Mouse (Mus musculus) kidney, adult 2 months (tissue): Measurements from ENCODE around the gene Syndig1. TPM values are rescaled to one million over a fixed set of nuclear protein-coding genes. Genes with fewer than 3 reads are reported as not detected.

Experiments used
- DNase-seq: peaks from one replicate; pipeline ENCODE4 v3.0.0; 2021
- H3K27ac ChIP-seq: fragments of 200-500 bp; 2 replicates; pipeline ENCODE4 v1.5.1; 2012; ENCODE audit warnings: low read depth, low read length, control low read depth, inconsistent platforms; ENCODE audit not compliant: insufficient read depth
- H3K27me3 ChIP-seq: fragments of 200-500 bp; replicated peaks from 2 replicates; pipeline ENCODE4 v1.6.1; 2012; ENCODE audit warnings: mild to moderate bottlenecking, moderate library complexity, low read length, inconsistent platforms; ENCODE audit not compliant: control insufficient read depth, insufficient read depth
- H3K36me3 ChIP-seq: fragments of 200-500 bp; 2 replicates; pipeline ENCODE4 v1.6.1; 2012; ENCODE audit warnings: mild to moderate bottlenecking, moderate library complexity, low read length, inconsistent platforms; ENCODE audit not compliant: control insufficient read depth, insufficient read depth
- H3K4me1 ChIP-seq: fragments of 200-500 bp; 2 replicates; pipeline ENCODE4 v1.6.1; 2011; ENCODE audit warnings: low read length; ENCODE audit not compliant: control insufficient read depth, insufficient read depth
- H3K4me3 ChIP-seq: fragments of 200-500 bp; 2 replicates; pipeline ENCODE4 v1.5.1; 2011; ENCODE audit warnings: mild to moderate bottlenecking, low read depth, low read length, control low read depth; ENCODE audit not compliant: insufficient read depth
- CTCF ChIP-seq: fragments of 200-500 bp; conservative IDR thresholded peaks from 2 replicates; pipeline ENCODE4 v1.5.1; 2011; ENCODE audit warnings: low read depth, mild to moderate bottlenecking, control low read depth, low read length, moderate library complexity, mixed read lengths; ENCODE audit not compliant: insufficient read depth, insufficient read length
- POLR2A ChIP-seq: fragments of 200-500 bp; IDR thresholded peaks from one replicate; pipeline ENCODE4 v1.6.1; 2011; ENCODE audit warnings: low read depth, low read length, control low read depth
- WGBS: fragments of 180-500 bp; shearing (Covaris S2); methylation state at CpG from one replicate; pipeline ENCODE4 v1.1.7; 2018; 5-methylcytosine and 5-hydroxymethylcytosine counted together
- polyA plus RNA-seq: library from polyadenylated mRNA; depleted of rRNA; stranded (reverse); fragments of >200 nt; gene quantifications from 2 replicates; pipeline ENCODE4 v1.2.3, GENCODE M21; 2012

The Syndig1 gene
- polyA plus RNA-seq, 1 experiment, result 0.20 TPM

GRCm38 (mm10) chr2:149820201-149820600, 8.8 kb upstream of the Syndig1 start:
- DNase-seq, result no peak
- WGBS, result 30% methylated on average over 2 of the region's 2 CpGs
- H3K4me3 ChIP-seq, result no peak overlapping the region
- H3K27me3 ChIP-seq, result no peaks in the 10 kb centered on the region
- no peaks in the 10 kb centered on the region for H3K4me1 ChIP-seq
- H3K27ac ChIP-seq, result no peak overlapping the region
- TF ChIP-seq CTCF (no peak), POLR2A (no peak)
- no peaks in the 10 kb centered on the region for H3K36me3 ChIP-seq

GRCm38 (mm10) chr2:149829955-149830535, 1.0 kb downstream of the Syndig1 start:
- H3K4me3 ChIP-seq, result no peak overlapping the region
- peaks cover 2% of the 10 kb centered on the region; the same call in 1 of the 2 replicates for H3K27me3 ChIP-seq
- no peaks in the 10 kb centered on the region for H3K4me1 ChIP-seq
- no peak for TF ChIP-seq POLR2A
- no peak for TF ChIP-seq CTCF
- H3K27ac ChIP-seq, result no peak overlapping the region
- no peak for DNase-seq
- WGBS, result 5% methylated on average over 26 of the region's 26 CpGs
- H3K36me3 ChIP-seq, result no peaks in the 10 kb centered on the region

- Histone ChIP-seq H3K4me1 (no peaks in the 10 kb centered on the region), H3K27me3 (peaks cover 2% of the 10 kb centered on the region; the same call in 1 of the 2 replicates), H3K36me3 (no peaks in the 10 kb centered on the region), H3K27ac (no peak within 1 kb of the TSS), H3K4me3 (no peak within 1 kb of the TSS)
- TF ChIP-seq POLR2A (no peak), CTCF (no peak)
- DNase-seq, result no peak
- WGBS, result 1% methylated on average over 75 of the region's 82 CpGs
These were observed 1.8 kb downstream of the Syndig1 start, which contains the start of gene C530025M09Rik for GRCm38 (mm10) chr2:149830536-149831458. Gene C530025M09Rik (minus strand): TSS chr2:149831213.

GRCm38 (mm10) chr2:149831459-149832245, 2.6 kb downstream of the Syndig1 start:
- TF ChIP-seq POLR2A (no peak), CTCF (no peak)
- WGBS, result 1% methylated on average over 29 of the region's 29 CpGs
- DNase-seq, result no peak
- Histone ChIP-seq H3K27ac (no peak overlapping the region), H3K4me3 (no peak overlapping the region), H3K27me3 (peaks cover 2% of the 10 kb centered on the region; the same call in 1 of the 2 replicates), H3K4me1 (no peaks in the 10 kb centered on the region), H3K36me3 (no peaks in the 10 kb centered on the region)

- Histone ChIP-seq H3K4me1 (no peaks in the 10 kb centered on the region), H3K4me3 (no peak overlapping the region), H3K27me3 (peaks cover 2% of the 10 kb centered on the region; the same call in 1 of the 2 replicates), H3K36me3 (no peaks in the 10 kb centered on the region), H3K27ac (no peak overlapping the region)
- no peak for TF ChIP-seq CTCF
- no peak for TF ChIP-seq POLR2A
- WGBS, result 11% methylated on average over 5 of the region's 5 CpGs
- no peak for DNase-seq
These were observed 3.3 kb downstream of the Syndig1 start for GRCm38 (mm10) chr2:149832301-149832700.

- no peak for TF ChIP-seq POLR2A
- no peak for TF ChIP-seq CTCF
- no peak for DNase-seq
- Histone ChIP-seq H3K27ac (no peak overlapping the region), H3K4me1 (no peaks in the 10 kb centered on the region), H3K36me3 (no peaks in the 10 kb centered on the region), H3K4me3 (no peak overlapping the region), H3K27me3 (peaks cover 2% of the 10 kb centered on the region; the same call in 1 of the 2 replicates)
- 83% methylated on average over 1 of the region's 1 CpGs for WGBS
These were observed 6.1 kb downstream of the Syndig1 start for GRCm38 (mm10) chr2:149835091-149835490.

- H3K4me3 ChIP-seq, result no peak overlapping the region
- H3K27me3 ChIP-seq, result no peaks in the 10 kb centered on the region
- DNase-seq, result no peak
- H3K4me1 ChIP-seq, result no peaks in the 10 kb centered on the region
- H3K27ac ChIP-seq, result no peak overlapping the region
- TF ChIP-seq POLR2A, result no peak
- TF ChIP-seq CTCF, result no peak
- 78% methylated on average over 2 of the region's 2 CpGs for WGBS
- no peaks in the 10 kb centered on the region for H3K36me3 ChIP-seq
These were observed 7.6 kb downstream of the Syndig1 start for GRCm38 (mm10) chr2:149836471-149837135.
